Mouse (Mus musculus) liver, embryonic 16.5 days (tissue): ENCODE results near the gene Ssbp4. TPM values are rescaled to one million over a fixed set of nuclear protein-coding genes. Genes with fewer than 3 reads are reported as not detected.

ENCODE experiments used
- ATAC-seq: fragments of 200-750 bp; cut with Nextera tagmentation; 2 replicates; pipeline ENCODE4 v1.8.0; 2017; ENCODE audit warnings: low read depth, mild to moderate bottlenecking, moderate number of reproducible peaks, moderate library complexity
- H3K27ac ChIP-seq: fragments of 300-500 bp; sonication (generic); 2 replicates; pipeline ENCODE4 v1.5.1; 2014; ENCODE audit warnings: mild to moderate bottlenecking, low read length
- H3K27me3 ChIP-seq: fragments of 300-500 bp; sonication (generic); 2 replicates; pipeline ENCODE4 v1.6.1; 2014; ENCODE audit warnings: low read depth, low read length, mixed read lengths; ENCODE audit not compliant: control insufficient read depth, insufficient read depth
- H3K36me3 ChIP-seq: fragments of 300-500 bp; sonication (generic); 2 replicates; pipeline ENCODE4 v1.6.1; 2014; ENCODE audit warnings: mild to moderate bottlenecking; ENCODE audit not compliant: control insufficient read depth, insufficient read depth
- H3K4me1 ChIP-seq: fragments of 300-500 bp; sonication (generic); 2 replicates; pipeline ENCODE4 v1.6.1; 2014; ENCODE audit warnings: low read depth, low read length, mixed read lengths; ENCODE audit not compliant: control insufficient read depth
- H3K4me2 ChIP-seq: fragments of 300-500 bp; sonication (generic); 2 replicates; pipeline ENCODE4 v1.6.1; 2014; ENCODE audit warnings: low read depth, low read length, mixed read lengths
- H3K4me3 ChIP-seq: fragments of 300-500 bp; sonication (generic); 2 replicates; pipeline ENCODE4 v1.5.1; 2014; ENCODE audit warnings: low read depth, mild to moderate bottlenecking, low read length
- H3K9ac ChIP-seq: fragments of 300-500 bp; sonication (generic); 2 replicates; pipeline ENCODE4 v1.6.1; 2014; ENCODE audit warnings: low read depth, low read length
- H3K9me3 ChIP-seq: fragments of 300-500 bp; sonication (generic); replicated peaks from 2 replicates; pipeline ENCODE4 v1.6.1; 2016; ENCODE audit warnings: low read length; ENCODE audit not compliant: control insufficient read depth
- WGBS: fragments of 180-500 bp; shearing (Covaris S2); extraction: QIAGEN DNeasy Blood & Tissue Kit; methylation state at CpG from one replicate; pipeline ENCODE4 v1.1.7; 2014; ENCODE audit not compliant: insufficient replicate concordance; 5-methylcytosine and 5-hydroxymethylcytosine counted together
- polyA plus RNA-seq: library from polyadenylated mRNA; unstranded; fragments of >200 nt; fragmentation: Nextera tagmentation; extraction: Ambion mirVana; gene quantifications from 2 replicates; pipeline ENCODE4 v1.2.1, GENCODE M21; 2015

Gene Ssbp4
- polyA plus RNA-seq, 1 experiment from 2014 or later: 32.3 TPM

GRCm38 (mm10) chr8:70570990-70571389 is 37.7 kb downstream of the Ssbp4 start:
- H3K4me3 ChIP-seq: no peak overlapping the region
- H3K9me3 ChIP-seq: no peaks in the 10 kb centered on the region
- no peak overlapping the region for H3K9ac ChIP-seq
- peaks cover 3% of the 10 kb centered on the region; the same call in 1 of the 2 replicates for H3K36me3 ChIP-seq
- no peaks in the 10 kb centered on the region for H3K27me3 ChIP-seq
- peaks cover 13% of the 10 kb centered on the region for H3K4me1 ChIP-seq
- 78% methylated on average over 6 of the region's 6 CpGs for WGBS
- no peak overlapping the region for H3K27ac ChIP-seq
- no peak overlapping the region for H3K4me2 ChIP-seq
- no peak for ATAC-seq

- H3K9ac ChIP-seq: no peak overlapping the region
- no peak overlapping the region for H3K4me3 ChIP-seq
- H3K27me3 ChIP-seq: no peaks in the 10 kb centered on the region
- H3K4me1 ChIP-seq: peaks cover 19% of the 10 kb centered on the region
- H3K36me3 ChIP-seq: peaks cover 3% of the 10 kb centered on the region; the same call in 1 of the 2 replicates
- ATAC-seq: 0 out of 2 replicates have a peak, but pooled peaks have one; percentile 30
- H3K27ac ChIP-seq: no peak overlapping the region
- no peaks in the 10 kb centered on the region for H3K9me3 ChIP-seq
- H3K4me2 ChIP-seq: no peak overlapping the region
Observed at GRCm38 (mm10) chr8:70570360-70570759, 38.3 kb downstream of the Ssbp4 start.

GRCm38 (mm10) chr8:70565561-70565960 is 43.1 kb downstream of the Ssbp4 start:
- no peaks in the 10 kb centered on the region for H3K27me3 ChIP-seq
- H3K4me3 ChIP-seq: no peak overlapping the region
- H3K4me2 ChIP-seq: no peak overlapping the region
- ATAC-seq: no peak
- 13% methylated on average over 3 of the region's 3 CpGs for WGBS
- peaks cover 58% of the 10 kb centered on the region for H3K4me1 ChIP-seq
- H3K36me3 ChIP-seq: no peaks in the 10 kb centered on the region
- H3K9ac ChIP-seq: no peak overlapping the region
- H3K27ac ChIP-seq: no peak overlapping the region
- no peaks in the 10 kb centered on the region for H3K9me3 ChIP-seq

GRCm38 (mm10) chr8:70564696-70565235 is 43.9 kb downstream of the Ssbp4 start:
- H3K27me3 ChIP-seq: no peaks in the 10 kb centered on the region
- H3K4me3 ChIP-seq: no peak overlapping the region
- H3K9me3 ChIP-seq: no peaks in the 10 kb centered on the region
- no peak for ATAC-seq
- no peaks in the 10 kb centered on the region for H3K36me3 ChIP-seq
- H3K9ac ChIP-seq: no peak overlapping the region
- peaks cover 59% of the 10 kb centered on the region for H3K4me1 ChIP-seq
- no peak overlapping the region for H3K4me2 ChIP-seq
- H3K27ac ChIP-seq: no peak overlapping the region
- WGBS: 71% methylated on average over 3 of the region's 3 CpGs

- H3K4me1 ChIP-seq: peaks cover 64% of the 10 kb centered on the region
- no peak overlapping the region for H3K4me3 ChIP-seq
- no peaks in the 10 kb centered on the region for H3K27me3 ChIP-seq
- H3K4me2 ChIP-seq: no peak overlapping the region
- H3K9ac ChIP-seq: no peak overlapping the region
- no peaks in the 10 kb centered on the region for H3K9me3 ChIP-seq
- ATAC-seq: no peak
- no peaks in the 10 kb centered on the region for H3K36me3 ChIP-seq
- no peak overlapping the region for H3K27ac ChIP-seq
- 72% methylated on average over 6 of the region's 6 CpGs for WGBS
Observed at GRCm38 (mm10) chr8:70563763-70564387, 44.8 kb downstream of the Ssbp4 start.

- H3K27ac ChIP-seq: no peak overlapping the region
- H3K4me1 ChIP-seq: peaks cover 72% of the 10 kb centered on the region
- no peaks in the 10 kb centered on the region for H3K27me3 ChIP-seq
- no peak for ATAC-seq
- H3K9ac ChIP-seq: no peak overlapping the region
- H3K4me2 ChIP-seq: no peak overlapping the region
- no peaks in the 10 kb centered on the region for H3K36me3 ChIP-seq
- no peaks in the 10 kb centered on the region for H3K9me3 ChIP-seq
- 55% methylated on average over 3 of the region's 3 CpGs for WGBS
- no peak overlapping the region for H3K4me3 ChIP-seq
Observed at GRCm38 (mm10) chr8:70562802-70563201, 45.9 kb downstream of the Ssbp4 start.

GRCm38 (mm10) chr8:70561809-70562535 is 46.7 kb downstream of the Ssbp4 start:
- peak; percentile 22; the same call in 1 of the 2 replicates for ATAC-seq
- H3K36me3 ChIP-seq: no peaks in the 10 kb centered on the region
- peaks cover 81% of the 10 kb centered on the region for H3K4me1 ChIP-seq
- H3K9me3 ChIP-seq: no peaks in the 10 kb centered on the region
- H3K4me2 ChIP-seq: no peak overlapping the region
- no peaks in the 10 kb centered on the region for H3K27me3 ChIP-seq
- WGBS: 50% methylated on average over 7 of the region's 7 CpGs
- 0 out of 2 replicates have a peak overlapping the region, but pooled peaks have one; percentile 7 for H3K9ac ChIP-seq
- H3K27ac ChIP-seq: peak overlapping the region; percentile 5; the same call in 1 of the 2 replicates
- no peak overlapping the region for H3K4me3 ChIP-seq

GRCm38 (mm10) chr8:70561357-70561756 is 47.3 kb downstream of the Ssbp4 start:
- Histone ChIP-seq H3K4me3 (no peak overlapping the region), H3K27ac (peak overlapping the region; percentile 5; the same call in 1 of the 2 replicates), H3K4me2 (no peak overlapping the region), H3K36me3 (no peaks in the 10 kb centered on the region; the same call in 1 of the 2 replicates), H3K4me1 (peaks cover 85% of the 10 kb centered on the region), H3K27me3 (no peaks in the 10 kb centered on the region), H3K9ac (no peak overlapping the region), H3K9me3 (no peaks in the 10 kb centered on the region)
- ATAC-seq: no peak
- WGBS: 30% methylated on average over 4 of the region's 4 CpGs

- 47% methylated on average over 3 of the region's 3 CpGs for WGBS
- ATAC-seq: no peak
- H3K27ac ChIP-seq: peak overlapping the region; percentile 8; the same call in 1 of the 2 replicates
- no peaks in the 10 kb centered on the region for H3K9me3 ChIP-seq
- H3K9ac ChIP-seq: no peak overlapping the region
- H3K4me3 ChIP-seq: no peak overlapping the region
- H3K36me3 ChIP-seq: no peaks in the 10 kb centered on the region; the same call in 1 of the 2 replicates
- peaks cover 85% of the 10 kb centered on the region for H3K4me1 ChIP-seq
- no peaks in the 10 kb centered on the region for H3K27me3 ChIP-seq
- H3K4me2 ChIP-seq: no peak overlapping the region
Observed at GRCm38 (mm10) chr8:70560564-70560963, 48.1 kb downstream of the Ssbp4 start.
